Mouse (Mus musculus) E14TG2a.4 (cell line): Measurements from ENCODE around the gene Taf12.

ENCODE experiments used
- H3K27me3 ChIP-seq: 2 replicates; pipeline ENCODE4 v1.6.1; 2014; ENCODE audit warnings: low read length, control low read depth; ENCODE audit not compliant: insufficient read depth
- H3K36me3 ChIP-seq: 2 replicates; pipeline ENCODE4 v1.6.1; 2014; ENCODE audit warnings: low read length, control low read depth; ENCODE audit not compliant: insufficient read depth
- H3K4me1 ChIP-seq: replicated peaks from 2 replicates; pipeline ENCODE4 v1.6.1; 2014; ENCODE audit warnings: low read depth, low read length, control low read depth
- H3K4me3 ChIP-seq: replicated peaks from 2 replicates; pipeline ENCODE4 v1.5.1; 2014; ENCODE audit warnings: mild to moderate bottlenecking, low read length
- H3K9me3 ChIP-seq: 2 replicates; pipeline ENCODE4 v1.6.1; 2014; ENCODE audit warnings: low read length, control low read depth
- CTCF ChIP-seq: conservative IDR thresholded peaks from 2 replicates; pipeline ENCODE4 v1.5.1; 2014; ENCODE audit warnings: low read length
- NANOG ChIP-seq: IDR thresholded peaks from 2 replicates; pipeline ENCODE4 v1.6.1; 2014; ENCODE audit warnings: borderline replicate concordance, low read length, mixed read lengths
- POU5F1 ChIP-seq: IDR thresholded peaks from 2 replicates; pipeline ENCODE4 v1.6.1; 2014; ENCODE audit warnings: low read length, borderline replicate concordance

Taf12 gene

DNA sequence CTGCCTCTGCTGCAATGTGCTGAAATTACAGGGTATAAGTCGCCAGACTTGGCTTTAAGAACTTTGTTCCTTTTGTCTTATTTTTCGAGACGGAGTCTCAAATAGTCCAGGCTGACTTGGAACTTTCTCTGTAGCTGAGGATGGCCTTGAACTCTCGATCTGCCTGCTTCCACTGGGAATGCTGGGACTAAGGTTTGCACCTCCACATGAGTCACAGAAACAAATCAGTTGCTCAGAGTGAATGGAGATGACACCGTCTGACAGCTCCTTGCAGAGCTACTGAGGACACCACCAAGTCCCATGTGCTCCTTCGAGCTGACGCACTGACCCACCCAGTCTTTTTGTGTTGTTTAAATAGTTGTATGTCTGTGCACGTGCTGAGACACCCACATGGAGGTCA, 21.0 kb upstream of the Taf12 start:
- peaks cover 52% of the 10 kb centered on the region for H3K4me1 ChIP-seq

DNA sequence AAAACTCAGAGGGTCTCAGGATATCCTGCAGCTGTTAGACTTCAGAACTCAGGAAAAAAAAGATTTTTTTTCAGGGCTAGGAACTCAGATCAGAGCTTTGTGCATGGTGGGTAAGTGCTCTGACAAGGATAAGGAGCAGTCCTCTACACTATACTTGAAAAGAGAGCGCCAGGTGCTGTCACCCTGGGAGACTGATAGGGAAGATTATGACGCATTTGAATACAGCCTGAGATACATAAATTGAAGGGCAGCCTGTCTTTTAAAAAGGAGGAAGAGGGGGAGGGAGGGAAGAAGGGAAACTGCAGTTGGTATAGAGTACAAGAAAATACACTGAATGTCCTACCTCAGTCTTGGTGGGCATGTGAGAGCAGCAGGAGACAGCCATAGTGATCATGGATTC, 20.6 kb upstream of the Taf12 start:
- no peak for TF ChIP-seq CTCF
- no peak for TF ChIP-seq POU5F1
- TF ChIP-seq NANOG: no peak
- no peaks in the 10 kb centered on the region for H3K27me3 ChIP-seq
- no peaks in the 10 kb centered on the region for H3K9me3 ChIP-seq
- H3K4me3 ChIP-seq: no peak overlapping the region
- peaks cover 57% of the 10 kb centered on the region for H3K4me1 ChIP-seq
- peaks cover 58% of the 10 kb centered on the region for H3K36me3 ChIP-seq

More for the DNA sequence above, 21.0 kb upstream of the Taf12 start:
- TF ChIP-seq CTCF (no peak), POU5F1 (no peak), NANOG (no peak)
- no peaks in the 10 kb centered on the region for H3K27me3 ChIP-seq
- peaks cover 63% of the 10 kb centered on the region for H3K36me3 ChIP-seq
- no peaks in the 10 kb centered on the region for H3K9me3 ChIP-seq
- H3K4me3 ChIP-seq: no peak overlapping the region

DNA sequence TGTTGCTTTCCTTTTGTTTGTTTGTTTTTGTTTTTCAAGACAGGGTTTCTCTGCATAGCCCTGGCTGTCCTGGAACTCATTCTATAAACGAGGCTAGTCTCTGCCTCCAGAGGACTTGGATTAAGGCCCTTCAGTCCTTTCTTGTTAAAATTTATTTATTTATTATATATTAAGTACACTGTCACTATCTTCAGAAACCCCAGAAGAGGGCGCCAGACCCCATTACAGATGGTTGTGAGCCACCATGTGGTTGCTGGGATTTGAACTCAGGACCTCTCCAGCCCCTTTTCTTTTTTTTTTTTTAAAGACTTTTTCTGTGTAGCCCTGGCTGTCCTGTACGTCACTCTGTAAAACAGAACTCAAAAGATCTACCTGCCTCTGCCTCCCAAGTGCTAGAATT, 19.2 kb upstream of the Taf12 start:
- H3K36me3 ChIP-seq: peaks cover 45% of the 10 kb centered on the region
- H3K4me1 ChIP-seq: peaks cover 71% of the 10 kb centered on the region
- no peaks in the 10 kb centered on the region for H3K27me3 ChIP-seq
- TF ChIP-seq NANOG (no peak), CTCF (no peak), POU5F1 (no peak)
- H3K4me3 ChIP-seq: no peak overlapping the region
- H3K9me3 ChIP-seq: no peaks in the 10 kb centered on the region

- H3K36me3 ChIP-seq: peaks cover 31% of the 10 kb centered on the region
- no peaks in the 10 kb centered on the region for H3K9me3 ChIP-seq
- H3K27me3 ChIP-seq: no peaks in the 10 kb centered on the region
- peaks cover 77% of the 10 kb centered on the region for H3K4me1 ChIP-seq
- no peak for TF ChIP-seq CTCF
- H3K4me3 ChIP-seq: no peak overlapping the region
Measured at GRCm38 (mm10) chr4:132256384-132256783, 17.8 kb upstream of the Taf12 start.

DNA sequence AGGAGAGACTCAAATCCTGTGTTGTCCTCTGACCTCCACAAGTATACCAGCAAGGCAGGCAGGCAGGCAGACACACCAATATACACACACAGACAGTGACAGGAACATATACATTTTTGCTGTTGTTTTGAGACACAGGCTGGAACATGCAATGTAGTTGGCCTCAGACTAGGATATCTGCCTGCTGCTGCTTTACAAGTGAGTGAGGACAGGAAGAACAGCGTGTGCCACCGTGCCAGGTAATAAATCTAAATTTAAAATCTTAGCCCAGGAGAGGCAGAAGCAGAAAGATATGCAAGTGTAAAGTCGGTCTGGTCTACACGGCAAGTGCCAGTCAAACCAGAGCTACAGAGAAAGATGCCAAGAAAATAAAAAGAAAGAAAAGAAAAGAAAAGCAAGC, 14.9 kb upstream of the Taf12 start:
- Histone ChIP-seq H3K36me3 (peaks cover 13% of the 10 kb centered on the region; the same call in 1 of the 2 replicates), H3K9me3 (no peaks in the 10 kb centered on the region), H3K4me1 (peaks cover 81% of the 10 kb centered on the region), H3K27me3 (no peaks in the 10 kb centered on the region), H3K4me3 (no peak overlapping the region)
- TF ChIP-seq NANOG (no peak), POU5F1 (no peak), CTCF (no peak)

GRCm38 (mm10) chr4:132260404-132261379, 13.5 kb upstream of the Taf12 start:
- TF ChIP-seq NANOG: no peak
- TF ChIP-seq CTCF: no peak
- TF ChIP-seq POU5F1: no peak
- peaks cover 68% of the 10 kb centered on the region for H3K4me1 ChIP-seq
- H3K9me3 ChIP-seq: peaks cover 5% of the 10 kb centered on the region; the same call in 1 of the 2 replicates
- peak overlapping the region; percentile 85 for H3K4me3 ChIP-seq
- peaks cover 13% of the 10 kb centered on the region; the same call in 1 of the 2 replicates for H3K36me3 ChIP-seq
- H3K27me3 ChIP-seq: no peaks in the 10 kb centered on the region

GRCm38 (mm10) chr4:132261514-132262357, 12.4 kb upstream of the Taf12 start, which contains the start of gene Gmeb1:
TSS of gene Gmeb1 (minus strand) at chr4:132261602.
- peaks cover 60% of the 10 kb centered on the region for H3K4me1 ChIP-seq

DNA sequence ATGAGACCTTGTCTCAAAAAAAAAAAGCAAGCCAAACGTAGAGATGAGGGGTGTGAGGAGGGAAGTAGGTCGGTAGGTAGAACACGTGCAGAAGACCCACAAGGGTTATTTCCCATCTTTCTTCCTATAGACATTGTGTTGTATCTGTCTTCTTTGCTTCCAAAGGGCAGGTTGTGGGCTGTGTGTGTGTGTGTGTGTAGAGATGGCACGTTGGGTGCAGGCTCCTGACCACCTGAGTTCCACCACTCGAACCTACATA, 11.9 kb upstream of the Taf12 start:
- Histone ChIP-seq H3K4me3 (0 out of 2 replicates have a peak overlapping the region, but pooled peaks have one; percentile 74), H3K27me3 (no peaks in the 10 kb centered on the region), H3K4me1 (peaks cover 55% of the 10 kb centered on the region), H3K36me3 (peaks cover 6% of the 10 kb centered on the region; the same call in 1 of the 2 replicates), H3K9me3 (peaks cover 5% of the 10 kb centered on the region; the same call in 1 of the 2 replicates)
- no peak for TF ChIP-seq CTCF
- TF ChIP-seq NANOG: no peak
- no peak for TF ChIP-seq POU5F1

More at GRCm38 (mm10) chr4:132261514-132262357, 12.4 kb upstream of the Taf12 start, which contains the start of gene Gmeb1:
- Histone ChIP-seq H3K36me3 (peaks cover 7% of the 10 kb centered on the region; the same call in 1 of the 2 replicates), H3K4me3 (peak within 1 kb of the TSS; percentile 85), H3K9me3 (peaks cover 5% of the 10 kb centered on the region; the same call in 1 of the 2 replicates), H3K27me3 (no peaks in the 10 kb centered on the region)
- TF ChIP-seq POU5F1: no peak
- no peak for TF ChIP-seq CTCF
- no peak for TF ChIP-seq NANOG
